ENCODE assay signal across 29 mouse cellular contexts in genomic region chr19:43826855-43827254, GRCm38 (mm10). TPM values are rescaled to one million over a fixed set of nuclear protein-coding genes. Genes with fewer than 3 reads are reported as not detected.
A peak's percentile ranks its signal among the peaks of the same experiment; 100 is the strongest.
DNase-seq lines count a peak whose midpoint lies in the region; ATAC-seq and TF ChIP-seq lines count a peak whose summit lies in the region.
"Had no signal": no experiment of that assay in that cellular context is flagged by ENCODE, and none has a peak within 500 bp of the region (broad histone marks: within the 10 kb centered on the region; RNA-seq: fewer than 3 reads in every experiment).

No protein-coding gene starts in this region.

- peaks cover 88% of the 10 kb centered on the region for H3K36me3 ChIP-seq in liver, adult 2 months (ENCODE audit: control insufficient read depth, insufficient read depth, low read length)
- no peaks in the 10 kb centered on the region for H3K36me3 ChIP-seq in intestine, embryonic 14.5 days (ENCODE audit: control insufficient read depth, insufficient read depth, low read length)
- H3K36me3 ChIP-seq in intestine, embryonic 16.5 days (ENCODE audit: control insufficient read depth, insufficient read depth, low read length): 0 out of 2 replicates have a peak, but pooled peaks cover 3% of the 10 kb centered on the region
- H3K36me3 ChIP-seq in small intestine, adult 2 months (ENCODE audit: control insufficient read depth, insufficient read depth, low read length): peaks cover 72% of the 10 kb centered on the region
- H3K36me3 ChIP-seq: embryonic facial prominence, embryonic 13.5 days; embryonic facial prominence, embryonic 15.5 days; forebrain, embryonic 10.5 days; forebrain, embryonic 12.5 days; G1E had no signal

- no peaks in the 10 kb centered on the region; the same call in 1 of the 2 replicates for H3K4me1 ChIP-seq in liver, adult 2 months (ENCODE audit: control insufficient read depth, insufficient read depth, low read length)
- no peaks in the 10 kb centered on the region for H3K4me1 ChIP-seq in intestine, embryonic 14.5 days (replicated peaks; ENCODE audit: control insufficient read depth, insufficient read depth, low read length)
- H3K4me1 ChIP-seq in intestine, embryonic 16.5 days (ENCODE audit: control insufficient read depth, insufficient read depth, low read length): 0 out of 2 replicates have a peak, but pooled peaks cover 2% of the 10 kb centered on the region
- peaks cover 4% of the 10 kb centered on the region; the same call in 1 of the 2 replicates for H3K4me1 ChIP-seq in small intestine, adult 2 months (ENCODE audit: control insufficient read depth, insufficient read depth, insufficient read length, low read length)
- H3K4me1 ChIP-seq: embryonic facial prominence, embryonic 13.5 days; embryonic facial prominence, embryonic 15.5 days; forebrain, embryonic 10.5 days; forebrain, embryonic 12.5 days had no signal

- H3K9me3 ChIP-seq in intestine, embryonic 14.5 days (ENCODE audit: control insufficient read depth, low read length): no peaks in the 10 kb centered on the region
- no peaks in the 10 kb centered on the region for H3K9me3 ChIP-seq in intestine, embryonic 16.5 days (ENCODE audit: control insufficient read depth, low read length)
- H3K9me3 ChIP-seq: embryonic facial prominence, embryonic 13.5 days; embryonic facial prominence, embryonic 15.5 days; forebrain, embryonic 10.5 days; forebrain, embryonic 12.5 days; G1E had no signal

- H3K27ac ChIP-seq in liver, adult 2 months (replicated peaks; ENCODE audit: insufficient read depth, low read depth, low read length): 0 out of 2 replicates have a peak overlapping the region, but pooled peaks have one; percentile 17
- H3K27ac ChIP-seq in intestine, embryonic 14.5 days (ENCODE audit: low read depth): no peak overlapping the region
- H3K27ac ChIP-seq in intestine, embryonic 16.5 days (ENCODE audit: low read length): peak overlapping the region; percentile 33
- 0 out of 2 replicates have a peak overlapping the region, but pooled peaks have one; percentile 43 for H3K27ac ChIP-seq in small intestine, adult 2 months (ENCODE audit: insufficient read depth, low read depth, low read length)
- H3K27ac ChIP-seq: embryonic facial prominence, embryonic 13.5 days; embryonic facial prominence, embryonic 15.5 days; forebrain, embryonic 10.5 days; forebrain, embryonic 12.5 days had no signal

- H3K27me3 ChIP-seq in liver, adult 2 months (ENCODE audit: control insufficient read depth, insufficient read depth, low read length): no peaks in the 10 kb centered on the region
- H3K27me3 ChIP-seq in intestine, embryonic 14.5 days (replicated peaks; ENCODE audit: control insufficient read depth, insufficient read depth, low read length): no peaks in the 10 kb centered on the region
- no peaks in the 10 kb centered on the region for H3K27me3 ChIP-seq in intestine, embryonic 16.5 days (replicated peaks; ENCODE audit: control insufficient read depth, insufficient read depth, low read length)
- no peaks in the 10 kb centered on the region for H3K27me3 ChIP-seq in small intestine, adult 2 months (ENCODE audit: control insufficient read depth, insufficient read depth, low read length)
- H3K27me3 ChIP-seq: CH12.LX; embryonic facial prominence, embryonic 13.5 days; embryonic facial prominence, embryonic 15.5 days; forebrain, embryonic 12.5 days had no signal

- H3K4me3 ChIP-seq in liver, adult 2 months (ENCODE audit: insufficient read depth, low read depth, low read length): no peak overlapping the region
- no peak overlapping the region for H3K4me3 ChIP-seq in intestine, embryonic 14.5 days (ENCODE audit: low read depth, low read length)
- no peak overlapping the region for H3K4me3 ChIP-seq in intestine, embryonic 16.5 days (ENCODE audit: low read length)
- H3K4me3 ChIP-seq in small intestine, adult 2 months (ENCODE audit: low read depth, low read length): no peak overlapping the region
- H3K4me3 ChIP-seq: embryonic facial prominence, embryonic 13.5 days; embryonic facial prominence, embryonic 15.5 days; erythroblast, embryonic 14.5 days; forebrain, embryonic 10.5 days; forebrain, embryonic 12.5 days had no signal

- DNase-seq in liver, adult 2 months (ENCODE audit: extremely low read depth, low read depth, low spot score): peak; percentile 74
- DNase-seq in liver: no peak
- DNase-seq in intestine, embryonic 14.5 days (ENCODE audit: low spot score): no peak
- DNase-seq in heart, adult 18-20 months: no peak
- DNase-seq in frontal cortex, postnatal 14 days (ENCODE audit: low spot score in 2 of 2): no peak
- no peak for DNase-seq in adrenal gland, postnatal 36 days
- DNase-seq: adrenal gland, adult 8-10 months; adrenal gland, postnatal 14 days; B cell, adult 2 months; cerebellum, adult 11 months; cerebellum, adult 18-20 months; cerebellum, adult 8-10 months; cerebellum, adult 9-11 months; cerebellum, postnatal 14 days; cerebellum, postnatal 36 days; embryo, embryonic 11 days had no signal

- TF ChIP-seq POLR2A in liver, adult 2 months (IDR thresholded peaks at IDR 0.05; ENCODE audit: extremely low read depth, insufficient read depth, low read length): no peak
- TF ChIP-seq POLR2A in small intestine, adult 2 months (IDR thresholded peaks at IDR 0.05; ENCODE audit: low read depth, low read length): no peak

- no peak overlapping the region for H3K4me2 ChIP-seq in intestine, embryonic 14.5 days (ENCODE audit: low read length)
- H3K4me2 ChIP-seq in intestine, embryonic 16.5 days (ENCODE audit: low read depth, low read length): 0 out of 2 replicates have a peak overlapping the region, but pooled peaks have one; percentile 9
- H3K4me2 ChIP-seq: embryonic facial prominence, embryonic 13.5 days; embryonic facial prominence, embryonic 15.5 days; forebrain, embryonic 12.5 days had no signal

- no peaks in the 10 kb centered on the region for H3K79me2 ChIP-seq in liver, adult 2 months (ENCODE audit: control insufficient read depth, insufficient read depth, low read length)

- ATAC-seq in intestine, embryonic 14.5 days (replicated peaks; ENCODE audit: low FRiP score, low TSS enrichment, low read depth): 0 out of 2 replicates have a peak, but pooled peaks have one; percentile 47
- peak; percentile 92 for ATAC-seq in intestine, embryonic 16.5 days
- ATAC-seq: activated CD4-positive, CD25-positive, alpha-beta regulatory T cell, adult 4 months; CD4-positive, CD25-positive, alpha-beta regulatory T cell, adult 4 months; forebrain, embryonic 14.5 days; Patski had no signal

- WGBS in liver, adult 2 months: 36% methylated on average over 8 of the region's 8 CpGs
- 60% methylated on average over 8 of the region's 8 CpGs for WGBS in intestine, embryonic 14.5 days
- WGBS in intestine, embryonic 16.5 days: 54% methylated on average over 8 of the region's 8 CpGs
- 19% methylated on average over 8 of the region's 8 CpGs for WGBS in small intestine, adult 2 months

- H3K9ac ChIP-seq in liver, adult 2 months (ENCODE audit: low read depth, low read length): no peak overlapping the region
- no peak overlapping the region for H3K9ac ChIP-seq in intestine, embryonic 14.5 days (ENCODE audit: low read length)
- no peak overlapping the region for H3K9ac ChIP-seq in intestine, embryonic 16.5 days (ENCODE audit: low read depth, low read length)
- H3K9ac ChIP-seq: embryonic facial prominence, embryonic 13.5 days; embryonic facial prominence, embryonic 15.5 days; forebrain, embryonic 12.5 days had no signal

- TF ChIP-seq CTCF in liver, adult 2 months (IDR thresholded peaks at IDR 0.05; ENCODE audit: low read depth, low read length): no peak
- TF ChIP-seq CTCF in small intestine, adult 2 months (IDR thresholded peaks at IDR 0.05; ENCODE audit: extremely low read depth, insufficient read length, insufficient replicate concordance, low read depth, low read length): no peak

RNA-seq across cellular contexts. Expression of gene Abcc2, which starts 44.9 kb away (rescaled TPM):
- 488 and 590 TPM in 2 replicates for total RNA-seq in liver, adult 2 months (2014; rRNA removed)
- polyA plus RNA-seq in liver, adult 2 months (2012; rRNA removed): 230 and 298 TPM in 2 replicates
- polyA plus RNA-seq in intestine, embryonic 14.5 days (2014; fragmentation: Nextera tagmentation; extraction: Ambion mirVana): 3.8 and 5.3 TPM in 2 replicates
- 24.1 and 31.4 TPM in 2 replicates for polyA plus RNA-seq in intestine, embryonic 16.5 days (2015; fragmentation: Nextera tagmentation; extraction: Ambion mirVana)
- 25.3 and 49.5 TPM in 2 replicates for polyA plus RNA-seq in small intestine, adult 2 months (2012; rRNA removed)
- total RNA-seq in heart, adult 18-20 months (2021): not detected
- under 1 TPM; 0.10 to 0.30 TPM for total RNA-seq in adrenal gland, postnatal 36 days (2021)
- polyA plus RNA-seq: activated CD4-positive, CD25-positive, alpha-beta regulatory T cell, adult 4 months; CD4-positive, CD25-positive, alpha-beta regulatory T cell, adult 4 months; forebrain, embryonic 10.5 days; forebrain, embryonic 12.5 days; forebrain, embryonic 14.5 days; Patski had no signal
